Mouse (Mus musculus) retina, embryonic 14.5 days (tissue): ENCODE measurements around the gene Iqsec1.

Source experiments
- DNase-seq: peaks from one replicate; pipeline ENCODE4 v3.0.0-alpha.2; 2015; ENCODE audit warnings: low spot score

Gene Iqsec1

GRCm38 (mm10) chr6:90722993-90723392 is 265.5 kb downstream of the Iqsec1 start:
- no peak for DNase-seq

- DNase-seq, result no peak
Observed at GRCm38 (mm10) chr6:90720996-90721746, 267.3 kb downstream of the Iqsec1 start.

GRCm38 (mm10) chr6:90720201-90720600 is 268.3 kb downstream of the Iqsec1 start:
- no peak for DNase-seq

GRCm38 (mm10) chr6:90719402-90719801 is 269.1 kb downstream of the Iqsec1 start:
- DNase-seq, result no peak

- DNase-seq, result no peak
Observed at GRCm38 (mm10) chr6:90718477-90718876, 270.0 kb downstream of the Iqsec1 start.

- DNase-seq, result no peak
Observed at GRCm38 (mm10) chr6:90717711-90718110, 270.8 kb downstream of the Iqsec1 start.

- no peak for DNase-seq
Observed at GRCm38 (mm10) chr6:90716853-90717252, 271.6 kb downstream of the Iqsec1 start.

- DNase-seq, result peak; percentile 84
Observed at GRCm38 (mm10) chr6:90716066-90716704, 272.3 kb downstream of the Iqsec1 start.

- no peak for DNase-seq
Observed at GRCm38 (mm10) chr6:90715245-90715905, 273.1 kb downstream of the Iqsec1 start.

- DNase-seq, result no peak
Observed at GRCm38 (mm10) chr6:90713650-90714049, 274.8 kb downstream of the Iqsec1 start.

GRCm38 (mm10) chr6:90712486-90713480 is 275.7 kb downstream of the Iqsec1 start:
- DNase-seq, result peak; percentile 39

GRCm38 (mm10) chr6:90712063-90712462 is 276.4 kb downstream of the Iqsec1 start:
- DNase-seq, result no peak

- DNase-seq, result peak; percentile 60
Observed at GRCm38 (mm10) chr6:90711476-90712035, 276.9 kb downstream of the Iqsec1 start.

- DNase-seq, result no peak
Observed at GRCm38 (mm10) chr6:90710778-90711177, 277.7 kb downstream of the Iqsec1 start.

GRCm38 (mm10) chr6:90709929-90710777 is 278.3 kb downstream of the Iqsec1 start:
- no peak for DNase-seq

GRCm38 (mm10) chr6:90708061-90708618 is 280.3 kb downstream of the Iqsec1 start:
- no peak for DNase-seq

- no peak for DNase-seq
Observed at GRCm38 (mm10) chr6:90707143-90707542, 281.3 kb downstream of the Iqsec1 start.

- DNase-seq, result no peak
Observed at GRCm38 (mm10) chr6:90706490-90706889, 282.0 kb downstream of the Iqsec1 start.

GRCm38 (mm10) chr6:90705738-90706137 is 282.7 kb downstream of the Iqsec1 start:
- DNase-seq, result no peak

GRCm38 (mm10) chr6:90704705-90705344 is 283.7 kb downstream of the Iqsec1 start:
- no peak for DNase-seq
